In the genomic region with DNA sequence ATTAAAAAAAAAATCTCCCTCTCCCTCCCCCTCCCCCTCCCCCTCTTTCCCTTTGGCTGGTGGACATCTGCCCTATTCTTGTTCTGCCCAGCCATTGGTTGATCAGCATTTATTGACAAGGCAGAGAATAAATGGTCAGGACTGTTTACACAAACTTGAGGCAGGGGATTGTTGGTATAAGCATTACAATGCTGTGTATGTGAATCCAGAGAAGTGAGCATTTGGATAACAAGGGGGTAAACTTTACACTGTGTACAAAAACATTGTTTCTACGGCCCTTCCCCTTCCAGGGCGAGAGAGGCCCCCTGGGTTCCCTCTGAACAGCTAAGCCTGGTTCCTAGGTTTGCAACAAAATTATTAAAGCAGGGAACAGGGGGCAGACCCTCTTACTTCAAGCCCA, we compare ENCODE assay signal across 30 mouse cellular contexts. TPM values are rescaled to one million over a fixed set of nuclear protein-coding genes. Genes with fewer than 3 reads are reported as not detected.
"Had no signal": no experiment of that assay in that cellular context is flagged by ENCODE, and none has a peak within 500 bp of the region (broad histone marks: within the 10 kb centered on the region; RNA-seq: fewer than 3 reads in every experiment).

No protein-coding gene starts in this region.

- H3K36me3 ChIP-seq: heart, embryonic 13.5 days; heart, embryonic 15.5 days; hindbrain, embryonic 13.5 days; hindbrain, embryonic 15.5 days; limb, embryonic 10.5 days; limb, embryonic 12.5 days had no signal

- H3K27ac ChIP-seq: heart, adult 2 months; heart, embryonic 13.5 days; heart, embryonic 15.5 days; hindbrain, embryonic 13.5 days; hindbrain, embryonic 15.5 days; hindbrain, postnatal 0 days; layer of hippocampus, adult 2 months; left cerebral cortex, adult 2 months; limb, embryonic 10.5 days; limb, embryonic 12.5 days had no signal

- ATAC-seq: hindbrain, postnatal 0 days; intestine, embryonic 16.5 days had no signal

- H3K4me3 ChIP-seq: heart, adult 2 months; heart, embryonic 13.5 days; heart, embryonic 15.5 days; hindbrain, embryonic 13.5 days; hindbrain, embryonic 15.5 days; layer of hippocampus, adult 2 months; left cerebral cortex, adult 2 months; limb, embryonic 10.5 days; limb, embryonic 12.5 days had no signal

- H3K4me2 ChIP-seq: heart, embryonic 11.5 days; heart, embryonic 13.5 days; heart, embryonic 15.5 days; hindbrain, embryonic 13.5 days; hindbrain, embryonic 15.5 days; limb, embryonic 12.5 days; liver, embryonic 11.5 days had no signal

- DNase-seq: gastrocnemius, postnatal 14 days; gastrocnemius, postnatal 36 days; heart, adult 11 months; heart, adult 2 months; heart, postnatal 14 days; heart, postnatal 36 days; kidney, adult 11 months; kidney, adult 2 months; kidney, postnatal 10 days; kidney, postnatal 25 days; kidney, postnatal 4 days; liver had no signal

- H3K9ac ChIP-seq: heart, embryonic 13.5 days; heart, embryonic 15.5 days; hindbrain, embryonic 13.5 days; hindbrain, embryonic 15.5 days; limb, embryonic 12.5 days had no signal

- H3K4me1 ChIP-seq: heart, embryonic 15.5 days; hindbrain, embryonic 13.5 days; hindbrain, embryonic 15.5 days had no signal

- H3K9me3 ChIP-seq: heart, embryonic 13.5 days; heart, embryonic 15.5 days; hindbrain, embryonic 13.5 days; hindbrain, embryonic 15.5 days; limb, embryonic 10.5 days; limb, embryonic 12.5 days had no signal

- H3K27me3 ChIP-seq: heart, embryonic 13.5 days; heart, embryonic 15.5 days; hindbrain, embryonic 13.5 days; hindbrain, embryonic 15.5 days; limb, embryonic 12.5 days had no signal

RNA-seq across cellular contexts. Expression of a gene that starts 21.5 kb away (rescaled TPM):
- polyA plus RNA-seq: gonadal fat pad, adult 2 months; heart, adult 2 months; heart, embryonic 11.5 days; heart, embryonic 13.5 days; heart, embryonic 15.5 days; heart, postnatal 0 days; hindbrain, embryonic 11.5 days; hindbrain, embryonic 13.5 days; hindbrain, embryonic 15.5 days; hindbrain, postnatal 0 days; intestine, embryonic 14.5 days; intestine, embryonic 16.5 days; kidney, adult 2 months; kidney, embryonic 14.5 days; kidney, embryonic 16.5 days; limb, embryonic 10.5 days; limb, embryonic 12.5 days; liver, embryonic 11.5 days had no signal
